Mouse (Mus musculus) thymus, postnatal 14 days (tissue): ENCODE measurements around the gene Sec13.
A peak's percentile ranks its signal among the peaks of the same experiment; 100 is the strongest.
"Not testable (repeated sequence)": the region's sequence is repeated elsewhere in the genome, so short reads cannot be mapped to it uniquely, and the experiment has no call there.

Experiments used
- DNase-seq: peaks from one replicate; pipeline ENCODE4 v3.0.0; 2021

Sec13 gene

DNA sequence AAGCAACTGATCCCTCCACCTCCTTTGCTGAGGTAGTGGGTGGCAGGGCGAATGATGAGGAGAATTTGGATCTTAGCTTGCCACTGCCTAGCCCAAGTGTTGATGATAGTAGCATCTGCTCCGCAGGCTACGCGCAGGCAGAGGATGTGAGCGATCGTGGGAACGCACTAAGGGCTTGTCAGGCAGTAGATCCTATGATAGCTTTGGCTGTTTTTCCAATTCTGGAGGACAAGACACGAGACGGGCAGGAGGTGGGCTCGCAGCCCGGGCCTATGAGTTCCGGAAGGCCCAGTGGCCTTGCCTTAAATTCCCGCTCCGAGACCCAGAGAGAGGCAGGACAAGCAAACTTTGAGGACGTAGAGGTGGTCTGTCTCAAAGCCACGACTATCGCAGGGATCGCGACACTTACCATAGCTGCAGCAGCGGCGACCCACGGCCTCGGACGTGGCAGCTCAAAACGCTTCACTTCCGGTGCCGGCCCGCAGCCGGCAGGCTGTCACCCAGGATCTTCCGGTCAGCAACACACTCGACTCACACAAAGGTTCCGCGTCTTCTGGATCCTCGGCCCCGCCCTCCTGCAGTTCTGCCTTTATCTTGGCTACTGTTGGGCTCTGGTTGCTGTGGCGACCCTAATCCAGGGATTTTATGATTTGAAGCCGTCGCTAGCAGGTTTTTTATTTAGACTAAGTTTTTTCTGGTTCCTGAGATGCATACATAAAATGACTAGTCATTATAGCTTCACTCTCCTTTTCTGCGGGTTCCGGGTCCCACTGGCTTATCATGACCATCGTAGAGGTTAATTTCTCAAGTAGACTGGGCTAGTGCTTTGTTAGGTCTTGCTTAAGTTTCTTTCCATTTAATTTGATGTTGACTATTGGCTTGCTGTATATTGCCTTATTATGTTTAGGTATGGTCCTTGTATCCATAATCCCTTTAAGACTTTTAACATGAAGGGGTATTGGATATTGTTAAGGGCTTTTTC, at the start of gene Sec13:
Gene Sec13, minus strand, starts transcription at position 508 of the 982 bp plus-strand sequence.
- peak; percentile 87 for DNase-seq

DNA sequence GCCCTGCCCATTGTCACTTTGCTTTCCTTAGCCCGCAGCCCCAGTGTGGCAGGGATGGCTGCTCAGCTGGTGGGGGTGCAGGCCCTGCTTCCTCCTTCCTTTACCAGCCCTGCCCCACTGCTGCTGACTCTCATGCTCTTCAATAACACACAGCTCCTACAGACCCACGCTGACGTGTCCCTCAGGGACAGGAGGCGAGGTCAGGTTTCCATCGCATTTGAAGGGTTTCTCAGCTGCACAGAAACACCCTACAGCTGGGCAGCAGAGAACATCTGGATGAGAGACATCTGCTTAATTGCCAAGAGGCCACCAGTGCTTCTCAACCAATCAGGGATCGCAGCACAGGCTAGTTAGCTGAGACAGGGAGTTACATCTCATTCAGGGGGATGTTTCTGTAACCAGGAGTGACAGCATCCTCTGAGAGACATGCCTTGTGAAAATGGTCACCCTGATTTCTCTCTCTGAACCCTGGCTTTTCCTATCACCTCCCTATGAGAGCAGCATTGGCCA, 47.0 kb upstream of the Sec13 start:
- no peak for DNase-seq

- DNase-seq, result no peak
Observed at GRCm38 (mm10) chr6:113785658-113786057, 45.1 kb upstream of the Sec13 start.

GRCm38 (mm10) chr6:113778229-113778753, 37.7 kb upstream of the Sec13 start:
- DNase-seq, result no peak

DNA sequence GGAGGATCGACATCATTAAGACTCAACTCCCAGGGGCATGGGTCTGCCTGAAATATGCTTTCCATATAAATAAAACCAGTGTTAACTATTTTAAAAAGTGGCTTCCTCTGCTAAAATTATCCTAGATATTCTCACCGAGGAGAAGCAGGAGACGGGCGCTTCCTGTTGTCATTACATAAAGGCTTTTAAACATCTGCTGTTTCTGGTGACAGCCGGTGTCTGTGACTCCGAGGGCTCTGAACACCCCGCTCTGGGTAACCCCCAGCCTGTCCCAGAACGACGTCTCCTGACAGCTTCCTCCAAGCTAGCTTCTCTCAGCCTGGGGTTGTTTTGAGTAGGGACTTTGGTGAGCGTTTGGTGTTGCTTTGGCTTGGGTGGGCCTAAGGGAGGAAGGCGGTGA, 28.3 kb upstream of the Sec13 start:
- DNase-seq, result no peak

GRCm38 (mm10) chr6:113761644-113762043, 21.1 kb upstream of the Sec13 start:
- DNase-seq, result peak; percentile 45

DNA sequence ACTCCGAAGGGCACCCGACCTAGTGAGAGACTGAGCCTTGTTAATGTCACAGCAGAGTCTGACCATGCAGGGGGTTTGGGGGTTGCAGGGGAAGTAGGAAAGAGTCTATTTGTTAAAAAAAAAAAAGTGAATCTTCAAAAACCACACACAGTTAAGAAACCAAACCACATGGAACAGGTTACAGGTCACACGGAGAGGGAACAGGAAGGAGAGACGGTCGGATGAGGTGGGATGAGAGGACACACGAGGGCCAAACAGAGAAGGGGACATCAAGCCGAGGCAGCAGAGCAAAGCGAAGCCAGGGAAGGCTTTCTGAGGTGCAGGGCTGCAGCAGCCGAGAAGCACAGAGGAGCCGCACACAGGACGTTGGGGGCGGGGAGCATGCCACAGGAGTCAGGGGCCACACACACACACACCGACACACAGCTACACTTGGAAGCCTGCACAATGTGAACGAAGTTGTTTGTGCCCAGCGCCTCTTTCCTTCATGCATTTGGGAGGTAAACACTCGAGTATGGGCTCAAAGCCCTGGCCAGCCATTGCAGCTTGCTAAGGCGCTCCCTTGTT, 8.7 kb upstream of the Sec13 start:
- peak; percentile 49 for DNase-seq

DNA sequence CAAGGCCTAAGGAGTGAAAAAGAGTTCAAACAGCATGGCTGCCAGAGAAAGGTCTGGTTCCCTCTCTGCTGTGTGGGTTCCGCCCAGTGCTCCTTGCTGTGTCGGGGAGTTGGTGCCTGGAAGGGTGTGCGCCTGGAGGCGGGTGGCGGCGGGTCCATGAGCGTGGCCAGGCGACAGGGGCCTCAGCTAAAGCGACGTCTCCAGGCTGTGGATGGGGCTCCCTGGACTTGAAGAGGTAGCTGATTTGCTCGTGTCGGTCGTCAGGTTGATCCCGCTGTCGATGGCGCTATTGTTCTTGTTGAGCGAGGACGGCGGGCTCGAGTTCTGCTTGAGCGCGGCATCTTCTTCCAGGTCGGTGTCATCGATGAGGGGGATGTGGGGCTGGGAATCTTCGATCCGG, 7.8 kb upstream of the Sec13 start:
- DNase-seq, result no peak

- DNase-seq, result no peak
Observed at GRCm38 (mm10) chr6:113747284-113747683, 6.7 kb upstream of the Sec13 start.

DNA sequence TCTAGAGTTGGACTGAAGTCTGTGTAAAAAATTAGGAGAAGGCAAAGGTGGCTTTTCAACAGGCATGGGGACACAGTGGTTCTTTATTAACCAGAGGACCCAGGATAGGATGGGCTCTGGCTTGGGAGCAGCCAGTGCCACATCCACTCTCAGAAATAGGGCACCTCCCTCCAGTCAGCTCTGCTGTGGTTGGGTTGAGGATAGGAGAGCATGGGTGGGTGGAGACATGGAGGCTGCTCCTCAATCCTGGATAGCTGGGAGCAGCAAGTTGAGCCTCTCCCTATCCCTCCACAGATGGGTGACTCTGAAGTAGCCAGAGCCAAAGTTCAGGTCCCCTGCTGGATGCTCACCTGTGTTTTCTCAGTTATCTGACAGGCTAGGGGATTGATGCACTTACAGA, 4.6 kb upstream of the Sec13 start:
- no peak for DNase-seq

GRCm38 (mm10) chr6:113743111-113743510, 2.6 kb upstream of the Sec13 start:
- no peak for DNase-seq

GRCm38 (mm10) chr6:113742321-113742720, 1.8 kb upstream of the Sec13 start:
- no peak for DNase-seq

DNA sequence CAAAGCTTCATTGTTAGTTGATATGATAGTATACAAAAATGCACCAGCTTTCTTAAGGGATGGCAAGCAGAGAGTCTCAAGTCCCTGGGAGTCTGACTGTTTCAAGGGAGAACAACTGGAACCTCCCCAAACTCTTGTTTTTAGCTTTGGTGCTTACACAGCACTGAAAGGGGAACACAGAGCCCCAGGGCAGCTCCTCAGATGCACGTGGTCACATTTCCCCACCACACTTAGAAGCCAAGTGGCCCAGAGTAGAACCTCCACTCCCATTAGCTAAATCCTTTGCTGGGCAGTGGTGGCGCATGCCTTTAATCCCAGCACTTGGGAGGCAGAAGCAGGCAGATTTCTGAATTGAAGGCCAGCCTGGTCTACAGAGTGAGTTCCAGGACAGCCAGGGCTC, 882 bp upstream of the Sec13 start:
- no peak for DNase-seq

GRCm38 (mm10) chr6:113737318-113738046, 3.1 kb downstream of the Sec13 start:
- DNase-seq, result no peak

DNA sequence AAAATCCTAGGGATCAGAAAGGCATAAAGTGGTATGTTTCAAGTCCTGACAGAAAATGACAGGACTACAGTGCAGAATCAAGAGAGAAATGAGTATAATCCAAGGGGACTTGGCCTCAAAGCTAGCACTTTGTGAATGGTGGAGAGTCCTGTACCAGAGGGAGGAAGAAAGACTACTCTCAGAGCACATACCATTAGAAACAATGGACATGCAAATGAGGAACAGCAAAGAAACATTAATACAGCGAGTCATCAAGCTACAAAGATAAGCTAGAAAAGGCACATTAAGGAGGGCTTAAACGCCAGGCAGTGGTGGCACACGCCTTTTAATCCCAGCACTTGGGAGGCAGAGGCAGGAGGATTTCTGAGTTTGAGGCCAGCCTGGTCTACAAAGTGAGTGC, 9.2 kb downstream of the Sec13 start:
- no peak for DNase-seq

DNA sequence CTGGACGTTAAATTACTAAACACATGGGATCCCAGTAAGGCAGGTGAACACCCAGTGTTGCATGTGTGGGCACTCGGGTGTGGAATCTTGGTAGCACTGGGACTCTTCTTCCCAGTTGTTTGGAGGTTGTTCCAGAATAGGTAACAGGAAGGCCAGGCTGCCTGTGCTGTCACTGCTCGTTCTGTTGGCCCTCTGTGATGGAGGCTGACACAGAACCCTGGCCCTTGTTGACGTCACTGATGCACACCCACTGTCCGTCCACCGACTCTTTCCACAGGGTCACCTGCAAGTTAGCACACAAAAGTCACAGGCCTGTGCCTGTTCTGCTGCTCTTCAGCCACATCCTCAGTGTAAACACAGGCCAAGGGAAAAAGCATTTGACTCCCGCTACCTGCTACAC, 12.4 kb downstream of the Sec13 start:
- DNase-seq, result no peak

- no peak for DNase-seq
Observed at GRCm38 (mm10) chr6:113721061-113721460, 19.5 kb downstream of the Sec13 start.

DNA sequence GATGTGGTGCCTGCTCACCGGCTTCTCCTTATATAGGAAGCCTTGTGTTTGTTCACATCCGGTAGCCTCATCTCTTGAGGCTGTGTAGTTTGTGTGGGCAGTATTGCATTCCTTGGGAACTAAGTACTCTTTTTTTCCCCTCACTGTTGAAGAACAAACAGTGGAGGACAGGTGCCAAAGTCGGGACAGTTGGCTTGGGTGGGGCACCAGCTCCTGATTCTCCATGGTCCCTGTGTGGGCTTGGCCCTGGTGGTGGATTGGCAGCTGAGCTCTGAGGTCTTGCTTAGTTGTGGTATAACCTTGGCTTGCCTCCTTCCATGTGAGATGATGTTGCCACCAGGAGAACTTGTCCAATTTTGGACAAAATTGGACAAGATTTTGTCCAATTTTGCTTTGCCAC, 20.7 kb downstream of the Sec13 start, which contains the start of gene Ghrl:
Gene Ghrl, minus strand, starts transcription at position 3 of the 400 bp plus-strand sequence.
- DNase-seq, result no peak

- no peak for DNase-seq
Observed at GRCm38 (mm10) chr6:113717541-113717940, 23.0 kb downstream of the Sec13 start.

DNA sequence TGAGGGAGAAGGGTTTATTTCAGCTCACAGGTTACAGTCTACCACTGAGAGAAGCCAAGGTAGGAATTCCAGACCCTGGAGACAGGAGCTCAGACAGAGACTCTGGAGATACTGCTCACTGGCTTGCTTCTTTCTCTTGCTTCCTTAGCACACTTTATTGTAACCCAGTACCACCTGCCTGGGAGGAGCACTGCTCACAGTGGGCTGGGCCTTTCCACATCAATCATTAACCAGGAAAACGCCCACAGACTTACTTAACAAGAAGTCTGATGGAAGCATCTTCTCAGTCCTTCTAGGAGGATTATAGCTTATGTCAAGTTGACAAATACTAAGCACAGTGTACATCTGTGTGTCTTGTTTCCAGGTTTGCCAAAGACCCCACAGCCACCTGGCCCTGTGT, 25.7 kb downstream of the Sec13 start:
- no peak for DNase-seq

DNA sequence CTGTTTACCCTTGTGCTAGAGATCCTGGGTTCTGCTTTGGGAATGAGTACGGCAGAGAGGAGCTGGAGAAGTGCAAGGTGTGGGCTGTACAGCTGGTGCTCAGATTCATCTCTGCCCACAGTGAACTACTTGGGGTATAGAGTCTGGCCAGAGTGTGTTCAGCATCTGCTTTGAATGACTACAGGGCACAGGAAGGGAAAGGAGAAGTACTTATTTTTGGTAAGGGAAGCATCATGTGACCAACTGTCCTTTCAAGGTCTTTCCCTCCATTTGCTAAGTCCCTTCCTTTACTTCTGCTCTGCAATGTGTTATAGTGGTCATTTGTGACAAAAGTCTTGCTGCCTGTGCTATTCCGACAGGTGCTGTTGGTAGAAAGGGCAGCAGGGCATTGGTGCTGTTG, 26.3 kb downstream of the Sec13 start:
- DNase-seq, result no peak

DNA sequence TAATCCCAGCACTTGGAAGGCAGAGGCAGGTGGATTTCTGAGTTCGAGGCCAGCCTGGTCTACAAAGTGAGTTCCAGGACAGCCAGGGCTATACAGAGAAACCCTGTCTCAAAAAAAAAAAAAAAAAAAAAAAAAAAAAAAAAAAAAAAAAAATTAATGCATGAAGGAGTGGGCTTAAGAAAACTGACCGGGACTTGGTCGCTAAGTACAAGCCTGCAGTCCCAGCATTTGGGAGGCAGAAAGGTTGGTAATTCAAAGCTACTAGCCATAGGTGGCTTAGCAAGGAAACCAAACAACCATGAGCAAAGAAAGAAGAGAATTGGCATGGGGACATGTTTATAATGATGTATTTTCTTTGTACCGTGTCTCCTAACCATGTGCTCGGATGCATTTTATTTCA, 27.2 kb downstream of the Sec13 start:
- not testable (repeated sequence) for DNase-seq

DNA sequence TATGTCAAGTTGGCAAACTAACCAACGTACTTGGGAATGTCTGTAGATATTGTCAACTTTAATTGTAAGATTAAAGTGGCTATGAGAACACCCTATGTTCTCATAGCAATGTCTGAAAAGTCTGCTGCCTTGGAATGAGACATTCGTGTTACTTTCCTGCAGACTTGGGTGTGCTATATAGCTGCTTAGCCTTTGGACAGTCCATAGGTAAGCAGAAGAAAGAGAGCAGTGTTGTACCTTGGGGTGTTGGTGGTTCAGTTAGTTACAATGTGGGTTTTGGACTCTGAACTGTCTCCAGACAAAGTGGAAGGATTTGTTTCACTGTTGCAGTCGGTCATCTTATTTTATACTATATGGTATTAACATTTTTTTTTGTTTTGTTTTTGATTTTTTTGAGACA, 27.8 kb downstream of the Sec13 start:
- DNase-seq, result no peak
